Mouse (Mus musculus) C2C12 (cell line): ENCODE data around the gene Ank3. TPM values are rescaled to one million over a fixed set of nuclear protein-coding genes. Genes with fewer than 3 reads are reported as not detected.

Source experiments
- H3K27me3 ChIP-seq: one replicate; pipeline ENCODE4 v1.6.1; 2011; ENCODE audit not compliant: control insufficient read depth, insufficient read depth, insufficient read length
- H3K36me3 ChIP-seq: one replicate; pipeline ENCODE4 v1.6.1; 2011; ENCODE audit not compliant: control insufficient read depth, insufficient read depth
- H3K4me3 ChIP-seq: one replicate; pipeline ENCODE4 v1.5.1; 2011; ENCODE audit warnings: mild to moderate bottlenecking, control low read depth; ENCODE audit not compliant: poor library complexity, insufficient read depth, severe bottlenecking
- H3K79me2 ChIP-seq: one replicate; pipeline ENCODE4 v1.6.1; 2011; ENCODE audit not compliant: control insufficient read depth, insufficient read depth
- H3K79me3 ChIP-seq: one replicate; pipeline ENCODE4 v1.6.1; 2011; ENCODE audit warnings: low read depth, control low read depth
- H3ac ChIP-seq: one replicate; pipeline ENCODE3; 2011; ENCODE audit warnings: low read depth; ENCODE audit not compliant: control insufficient read depth, insufficient read length
- CEBPB ChIP-seq: IDR thresholded peaks from one replicate; pipeline ENCODE4 v1.6.1; 2011; ENCODE audit warnings: low read depth, mild to moderate bottlenecking, control low read depth, moderate library complexity
- CTCF ChIP-seq: IDR thresholded peaks from one replicate; pipeline ENCODE4 v1.5.1; 2011; ENCODE audit not compliant: control insufficient read depth, insufficient read depth, insufficient read length
- FOSL1 ChIP-seq: IDR thresholded peaks from one replicate; pipeline ENCODE4 v1.8.0; 2011; ENCODE audit warnings: mild to moderate bottlenecking, low read length; ENCODE audit not compliant: poor library complexity, insufficient read depth, severe bottlenecking
- MAX ChIP-seq: IDR thresholded peaks from one replicate; pipeline ENCODE4 v1.6.1; 2011; ENCODE audit warnings: mild to moderate bottlenecking, control low read depth
- MYOD1 ChIP-seq: IDR thresholded peaks from one replicate; pipeline ENCODE4 v1.6.1; 2011; ENCODE audit warnings: low read depth; ENCODE audit not compliant: control insufficient read depth, insufficient read length
- MYOG ChIP-seq: IDR thresholded peaks from one replicate; pipeline ENCODE4 v1.6.1; 2011; ENCODE audit not compliant: control insufficient read depth, insufficient read length; ENCODE audit errors: extremely low read depth
- USF1 ChIP-seq: IDR thresholded peaks from one replicate; pipeline ENCODE4 v1.6.1; 2011; ENCODE audit warnings: low read depth, mild to moderate bottlenecking, control low read depth, moderate library complexity
- polyA plus RNA-seq: library from polyadenylated mRNA; unstranded; fragments of >200 nt; fragmentation: generic; extraction: Trizol; gene quantifications from one replicate; pipeline ENCODE4 v1.2.1, GENCODE M21; 2012; ENCODE audit warnings: missing spikeins

The Ank3 gene
- polyA plus RNA-seq, 1 experiment: 9.8 TPM

DNA sequence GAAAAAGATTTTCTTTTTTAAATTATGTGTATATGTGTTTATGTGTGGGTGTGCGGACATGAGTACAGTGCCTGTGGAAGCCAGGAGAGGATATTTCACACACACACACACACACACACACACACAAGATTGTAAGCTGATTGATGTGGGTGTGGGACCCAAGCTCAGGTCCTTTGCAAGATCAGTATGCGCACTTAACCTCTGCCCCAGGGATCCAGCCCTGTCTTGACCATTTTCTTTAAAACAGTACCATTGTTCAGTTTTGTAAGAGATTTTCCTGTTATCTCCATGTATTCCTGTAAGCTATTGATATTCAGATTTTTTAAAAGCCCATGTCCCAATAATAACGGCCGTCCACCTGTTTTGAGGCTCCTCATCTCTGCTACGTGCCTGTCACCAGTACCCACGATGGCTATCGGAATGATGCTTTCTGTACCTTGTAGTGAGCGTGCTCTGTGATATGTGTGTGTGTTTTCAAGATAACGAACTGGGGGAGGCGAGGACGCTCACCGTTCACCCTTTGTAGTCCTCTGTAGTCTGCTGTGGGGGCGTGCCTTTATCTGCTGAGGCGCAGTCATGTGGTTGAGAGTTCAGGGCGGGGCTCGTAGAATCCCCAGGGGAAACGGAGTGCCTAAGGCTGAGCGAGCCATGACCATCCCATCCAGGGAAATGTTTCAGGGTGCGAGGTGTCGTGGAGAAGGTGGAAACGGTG, 583.0 kb downstream of the Ank3 start:
- Histone ChIP-seq H3K79me2 (no peaks in the 10 kb centered on the region), H3K36me3 (peaks cover 2% of the 10 kb centered on the region), H3K4me3 (no peak overlapping the region), H3K27me3 (no peaks in the 10 kb centered on the region), H3K79me3 (no peaks in the 10 kb centered on the region), H3ac (no peak overlapping the region)
- TF ChIP-seq MYOD1 (no peak), MYOG (no peak), USF1 (no peak), CEBPB (no peak), FOSL1 (no peak), MAX (no peak), CTCF (no peak)

DNA sequence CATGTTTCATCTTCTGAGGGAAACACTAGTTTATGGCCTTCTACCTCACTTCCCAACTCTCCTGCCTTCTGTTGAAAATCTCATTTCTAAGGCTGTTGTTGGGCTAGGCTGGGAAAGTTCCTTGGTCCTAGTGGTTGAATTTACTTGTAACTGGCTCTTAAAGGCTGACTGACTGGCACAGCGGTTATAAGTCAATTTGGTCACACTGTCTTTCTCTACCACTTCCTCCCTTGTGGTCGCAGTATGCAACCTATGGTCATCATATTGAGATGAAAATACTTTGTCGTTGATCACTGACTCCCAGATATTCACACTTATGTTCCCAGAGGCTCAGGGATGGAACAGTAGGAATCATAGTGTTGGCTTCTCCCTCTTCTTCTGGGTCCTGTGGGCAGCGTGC, 584.1 kb downstream of the Ank3 start:
- TF ChIP-seq MAX (no peak), MYOD1 (no peak), USF1 (no peak), FOSL1 (no peak), CTCF (no peak), MYOG (no peak), CEBPB (no peak)
- no peaks in the 10 kb centered on the region for H3K79me3 ChIP-seq

DNA sequence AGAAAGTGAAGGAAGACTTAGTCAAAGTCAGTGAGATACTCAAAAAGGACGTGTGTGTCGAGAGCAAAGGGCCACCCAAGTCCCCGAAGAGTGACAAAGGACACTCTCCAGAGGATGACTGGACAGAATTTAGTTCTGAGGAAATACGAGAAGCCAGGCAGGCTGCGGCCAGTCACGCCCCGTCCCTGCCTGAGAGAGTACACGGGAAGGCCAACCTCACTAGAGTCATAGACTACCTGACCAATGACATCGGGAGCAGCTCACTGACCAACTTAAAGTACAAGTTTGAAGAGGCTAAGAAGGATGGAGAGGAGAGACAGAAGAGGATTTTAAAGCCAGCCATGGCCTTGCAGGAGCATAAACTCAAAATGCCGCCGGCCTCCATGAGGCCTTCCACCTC, 588.9 kb downstream of the Ank3 start:
- no peak overlapping the region for H3ac ChIP-seq
- no peaks in the 10 kb centered on the region for H3K79me2 ChIP-seq
- TF ChIP-seq MYOD1 (no peak), CTCF (no peak), USF1 (no peak), FOSL1 (no peak), CEBPB (no peak), MYOG (no peak), MAX (no peak)
- no peaks in the 10 kb centered on the region for H3K79me3 ChIP-seq
- no peaks in the 10 kb centered on the region for H3K27me3 ChIP-seq
- H3K36me3 ChIP-seq: peaks cover 7% of the 10 kb centered on the region
- H3K4me3 ChIP-seq: no peak overlapping the region

More for the DNA sequence above, 584.1 kb downstream of the Ank3 start:
- H3K4me3 ChIP-seq: no peak overlapping the region
- H3K79me2 ChIP-seq: no peaks in the 10 kb centered on the region
- peaks cover 7% of the 10 kb centered on the region for H3K36me3 ChIP-seq
- no peak overlapping the region for H3ac ChIP-seq
- no peaks in the 10 kb centered on the region for H3K27me3 ChIP-seq

DNA sequence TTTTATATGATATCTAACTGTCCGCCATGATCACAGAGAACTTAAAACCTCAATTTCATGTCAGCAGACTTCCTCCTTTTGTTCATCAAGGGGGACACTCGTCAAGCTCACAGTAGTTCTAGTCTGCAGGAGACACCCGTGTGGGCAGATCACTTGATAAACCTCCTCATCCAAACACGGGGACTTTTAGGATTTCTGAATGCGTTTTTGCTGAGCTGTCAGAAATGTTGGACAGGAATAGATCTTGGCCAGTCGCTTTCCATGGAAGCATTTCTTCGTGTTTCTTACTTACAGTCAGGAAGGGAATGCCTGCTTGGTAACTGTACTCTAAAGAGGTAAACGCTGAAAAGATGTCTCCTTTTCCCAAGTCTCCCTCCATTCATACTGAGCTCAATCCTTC, 598.5 kb downstream of the Ank3 start:
- H3K79me3 ChIP-seq: no peaks in the 10 kb centered on the region
- H3K27me3 ChIP-seq: no peaks in the 10 kb centered on the region

DNA sequence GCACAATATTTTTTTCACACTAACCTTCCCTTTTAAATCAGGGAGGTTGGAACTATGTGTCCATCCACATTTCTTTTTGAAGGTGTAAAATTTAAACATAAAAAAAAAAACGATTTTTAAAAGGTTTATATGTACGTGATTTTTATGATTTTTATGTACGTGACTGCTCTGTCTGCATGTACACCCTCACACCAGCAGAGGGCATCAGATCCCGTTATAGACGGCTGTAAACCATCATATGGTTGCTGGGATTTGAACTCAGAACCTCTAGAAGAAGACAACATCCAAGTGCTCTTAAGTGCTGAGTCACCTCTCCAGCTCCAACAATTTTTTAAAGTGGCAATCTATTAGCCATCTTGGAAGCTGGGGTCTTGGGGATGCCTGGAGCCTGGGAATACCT, 605.5 kb downstream of the Ank3 start:
- Histone ChIP-seq H3ac (no peak overlapping the region), H3K27me3 (no peaks in the 10 kb centered on the region), H3K36me3 (no peaks in the 10 kb centered on the region), H3K4me3 (no peak overlapping the region), H3K79me3 (no peaks in the 10 kb centered on the region), H3K79me2 (no peaks in the 10 kb centered on the region)
- TF ChIP-seq MYOD1 (no peak), CEBPB (no peak), CTCF (no peak), MYOG (no peak), MAX (no peak), USF1 (no peak), FOSL1 (no peak)

More for the DNA sequence above, 598.5 kb downstream of the Ank3 start:
- TF ChIP-seq USF1: no peak
- TF ChIP-seq MYOG: no peak
- TF ChIP-seq MAX: no peak
- TF ChIP-seq FOSL1: no peak
- TF ChIP-seq MYOD1: no peak
- no peak for TF ChIP-seq CTCF
- no peak for TF ChIP-seq CEBPB
- Histone ChIP-seq H3K36me3 (no peaks in the 10 kb centered on the region), H3K4me3 (no peak overlapping the region), H3ac (no peak overlapping the region), H3K79me2 (no peaks in the 10 kb centered on the region)

DNA sequence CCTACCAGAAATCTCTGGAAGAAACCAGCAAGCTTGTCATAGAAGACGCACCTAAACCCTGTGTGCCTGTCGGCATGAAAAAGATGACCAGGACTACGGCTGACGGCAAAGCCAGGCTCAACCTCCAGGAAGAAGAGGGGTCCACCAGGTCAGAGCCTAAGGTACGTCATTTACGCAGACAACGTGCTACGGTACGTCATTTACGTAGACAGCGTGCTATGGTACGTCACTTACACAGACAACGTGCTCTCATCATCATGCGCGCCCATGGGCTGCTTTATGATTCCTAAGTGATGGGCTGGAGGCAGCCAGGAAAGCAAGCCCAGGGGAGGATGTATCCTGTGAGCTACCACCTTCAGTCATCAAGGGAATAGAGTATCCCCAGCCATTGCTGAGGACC, 606.3 kb downstream of the Ank3 start:
- Histone ChIP-seq H3K4me3 (no peak overlapping the region), H3K27me3 (no peaks in the 10 kb centered on the region), H3K79me3 (no peaks in the 10 kb centered on the region), H3K79me2 (no peaks in the 10 kb centered on the region), H3ac (no peak overlapping the region), H3K36me3 (no peaks in the 10 kb centered on the region)
- TF ChIP-seq MAX (no peak), FOSL1 (no peak), USF1 (no peak), CTCF (no peak), CEBPB (no peak), MYOD1 (no peak), MYOG (no peak)
